Mouse (Mus musculus) myocyte (in vitro differentiated cells): Measurements from ENCODE around the gene Tdrd9.

ENCODE experiments used
- MAX ChIP-seq: IDR thresholded peaks from one replicate; pipeline ENCODE4 v1.6.1; 2011; ENCODE audit warnings: low read depth, mild to moderate bottlenecking, control low read depth
- POLR2A ChIP-seq: IDR thresholded peaks from one replicate; pipeline ENCODE4 v1.6.1; 2011; ENCODE audit warnings: low read depth, mild to moderate bottlenecking, control low read depth, moderate library complexity; ENCODE audit not compliant: insufficient read length
- USF1 ChIP-seq: IDR thresholded peaks from one replicate; pipeline ENCODE4 v1.6.1; 2011; ENCODE audit warnings: low read depth, mild to moderate bottlenecking, control low read depth, moderate library complexity

DNA sequence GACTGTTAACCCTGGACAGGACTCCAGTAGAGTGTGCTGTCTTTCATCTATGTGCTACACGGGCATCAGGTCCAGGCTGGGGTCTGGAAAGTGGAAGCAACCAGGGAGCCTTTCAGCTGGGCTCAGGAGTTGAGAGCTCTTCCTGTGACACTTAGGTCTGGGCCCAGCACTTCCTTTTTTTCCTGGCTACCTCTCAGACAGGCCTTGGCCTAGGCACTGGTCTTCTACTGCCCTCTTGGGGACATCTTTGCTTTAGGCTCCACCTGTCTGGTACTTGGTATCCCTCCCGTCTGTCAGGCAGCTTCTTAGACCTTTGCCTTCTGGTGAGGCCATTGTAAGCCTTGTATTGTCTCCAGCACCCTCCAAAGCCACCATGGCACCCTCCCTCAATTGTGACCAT is 24.6 kb upstream of the Tdrd9 start:
- TF ChIP-seq POLR2A = no peak
- no peak for TF ChIP-seq USF1
- TF ChIP-seq MAX = no peak
